Mouse (Mus musculus) c-Kit-negative CD71-positive TER-119-positive erythroid progenitor cells, embryonic 14.5 days (primary cell): ENCODE results near the gene Sash3.

ENCODE experiments used
- DNase-seq: peaks from one replicate; pipeline ENCODE4 v3.0.0-alpha.2; 2013; ENCODE audit warnings: low read depth, low spot score

Sash3 gene

GRCm38 (mm10) chrX:48140286-48140877 is 5.9 kb upstream of the Sash3 start:
- DNase-seq, result no peak

DNA sequence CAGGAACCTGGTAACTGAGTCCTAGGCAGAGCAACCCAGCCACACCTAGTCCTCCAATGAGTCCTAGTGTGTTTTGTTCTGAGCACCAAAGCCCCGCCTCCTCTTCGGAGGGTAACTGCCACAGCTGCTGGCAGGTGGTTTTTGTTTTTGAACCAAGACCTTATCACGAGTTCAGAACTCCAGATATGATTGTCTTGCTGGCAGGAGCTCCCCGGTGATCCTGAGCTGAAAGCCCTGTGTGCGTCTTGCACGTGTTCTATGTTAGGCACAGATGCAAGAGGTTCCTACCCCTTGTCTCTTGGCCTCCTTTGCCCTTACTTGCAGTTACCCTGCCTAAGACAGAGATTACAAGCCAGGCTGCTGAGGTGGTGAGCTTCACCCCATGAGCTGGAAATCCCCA is 4.8 kb upstream of the Sash3 start:
- no peak for DNase-seq

DNA sequence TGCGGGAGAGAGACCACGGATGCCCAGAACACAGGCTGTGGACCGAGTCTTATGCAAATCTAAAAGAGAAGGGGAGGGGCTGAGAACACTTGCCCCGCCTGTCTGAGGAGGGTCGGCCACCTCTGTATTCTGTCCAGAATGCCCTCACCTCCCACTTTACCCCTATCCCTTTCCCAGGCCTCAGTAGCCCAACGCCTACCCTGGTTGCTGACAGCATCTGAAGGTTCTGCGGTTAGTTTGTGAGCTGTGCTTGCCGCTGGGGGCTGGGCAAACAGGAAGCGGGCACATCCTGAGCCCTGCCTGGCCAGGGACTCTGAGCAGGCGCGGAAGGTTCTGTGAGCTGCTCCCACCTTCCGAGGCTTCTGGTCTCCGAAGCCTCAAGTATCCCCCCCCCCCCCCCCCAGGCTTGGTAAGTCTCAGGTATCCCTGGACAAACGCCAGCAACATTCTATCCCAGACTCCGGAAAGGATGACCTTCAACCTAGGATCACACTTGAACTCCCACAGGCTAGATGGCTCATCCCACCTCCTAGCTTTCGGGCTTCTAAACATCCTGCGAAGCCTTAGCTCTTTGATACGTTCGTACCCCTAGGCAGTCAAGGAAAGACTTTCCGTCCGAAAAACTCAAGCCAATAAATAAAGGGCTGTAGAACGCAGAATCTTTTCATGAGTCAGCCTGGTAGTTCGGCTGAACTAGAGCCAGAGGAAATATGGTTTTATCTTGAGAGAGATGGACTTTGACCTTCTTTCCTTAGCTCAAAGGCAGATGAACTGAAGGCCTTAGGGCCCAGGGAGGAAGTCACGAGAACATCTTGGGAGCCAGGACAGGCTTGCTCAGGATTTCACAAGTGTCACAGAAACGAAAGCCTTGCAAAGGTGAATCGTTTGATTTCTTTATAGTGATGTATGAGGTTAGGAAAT is 2.6 kb upstream of the Sash3 start:
- no peak for DNase-seq

- DNase-seq, result no peak
These were observed 990 bp downstream of the Sash3 start for GRCm38 (mm10) chrX:48147226-48147625.

DNA sequence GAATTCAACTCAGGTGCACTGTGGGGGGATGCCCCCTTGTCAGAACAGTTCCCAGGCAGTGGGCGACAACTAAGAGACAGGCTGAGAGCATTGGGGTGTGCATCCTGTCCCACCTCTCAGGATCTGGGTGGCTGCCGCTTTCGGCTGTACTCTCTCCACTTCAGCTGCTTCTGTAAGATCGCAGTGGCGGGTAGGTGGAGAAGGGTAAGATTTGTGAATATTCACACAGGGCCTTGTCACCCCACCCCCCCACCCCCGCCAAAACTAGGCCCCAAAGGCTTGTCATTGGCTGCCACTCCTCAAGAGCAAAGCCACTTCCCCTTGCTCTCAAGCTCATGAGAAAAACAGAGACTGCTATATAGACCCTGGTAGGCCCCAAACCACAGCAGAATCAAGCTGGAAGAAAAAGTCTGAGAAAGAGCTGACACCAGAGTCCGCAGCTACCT is 1.5 kb downstream of the Sash3 start:
- no peak for DNase-seq

DNA sequence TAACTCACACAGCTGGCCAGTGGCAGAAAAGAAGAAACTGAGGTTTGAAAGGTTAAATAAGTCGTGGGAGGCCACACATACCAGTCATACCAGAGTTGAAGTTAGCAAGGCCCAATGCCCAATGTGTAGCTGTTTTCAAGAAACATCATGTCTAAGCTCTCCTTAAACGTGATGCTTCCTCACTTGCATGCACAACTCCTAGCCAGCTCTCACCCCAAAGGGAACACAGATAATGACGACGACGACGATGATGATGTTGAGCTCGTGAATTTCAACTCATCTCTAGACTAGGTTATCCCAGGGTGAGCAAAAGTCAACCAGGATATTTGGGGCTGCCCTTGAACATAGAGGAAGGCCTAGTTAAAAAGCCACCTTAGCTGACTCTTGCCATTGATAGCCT is 5.9 kb downstream of the Sash3 start:
- no peak for DNase-seq

GRCm38 (mm10) chrX:48153414-48153813 is 7.2 kb downstream of the Sash3 start:
- DNase-seq, result peak; percentile 25

DNA sequence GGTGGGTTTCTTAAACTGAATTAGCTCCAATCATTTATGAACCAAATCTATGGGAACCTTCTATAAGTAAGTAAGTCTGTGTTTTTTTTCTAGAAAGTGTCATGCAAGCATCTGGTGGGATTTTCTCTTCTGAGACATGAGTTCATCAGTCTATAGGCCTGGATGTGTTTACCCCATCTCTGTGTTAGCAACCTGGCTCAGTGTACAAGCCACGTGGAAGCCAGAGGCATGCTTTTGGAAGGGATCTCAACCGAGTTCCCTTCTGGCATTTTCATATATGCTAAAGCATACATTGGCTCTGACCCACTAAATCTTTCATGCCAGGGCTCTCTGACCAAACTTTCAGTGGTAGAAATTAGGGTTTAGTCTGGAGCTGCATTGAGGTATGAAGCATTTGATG is 7.7 kb downstream of the Sash3 start:
- no peak for DNase-seq

DNA sequence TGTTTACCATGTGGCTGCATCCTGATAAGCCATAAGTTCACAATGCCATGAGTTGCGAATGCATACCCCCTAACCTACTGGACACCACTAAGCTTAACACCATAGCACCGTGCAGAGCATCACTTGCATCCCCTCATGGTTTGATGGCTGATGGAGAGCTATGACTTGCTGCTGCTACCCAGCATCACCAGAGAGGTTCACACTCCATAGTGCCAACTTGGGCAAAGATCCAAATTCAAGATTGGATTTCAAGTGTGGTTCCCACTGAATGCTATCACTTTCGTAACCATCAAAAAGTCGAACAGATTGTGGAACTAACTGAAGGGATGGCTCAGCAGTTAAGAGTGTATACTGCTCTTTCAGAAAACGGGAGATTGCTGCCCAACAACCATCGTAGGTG is 9.3 kb downstream of the Sash3 start:
- no peak for DNase-seq

- no peak for DNase-seq
These were observed 11.2 kb downstream of the Sash3 start for GRCm38 (mm10) chrX:48157396-48157795.

- DNase-seq, result no peak
These were observed 12.1 kb downstream of the Sash3 start for GRCm38 (mm10) chrX:48158229-48158919.

- DNase-seq, result no peak
These were observed 23.7 kb downstream of the Sash3 start for GRCm38 (mm10) chrX:48169892-48170291.

DNA sequence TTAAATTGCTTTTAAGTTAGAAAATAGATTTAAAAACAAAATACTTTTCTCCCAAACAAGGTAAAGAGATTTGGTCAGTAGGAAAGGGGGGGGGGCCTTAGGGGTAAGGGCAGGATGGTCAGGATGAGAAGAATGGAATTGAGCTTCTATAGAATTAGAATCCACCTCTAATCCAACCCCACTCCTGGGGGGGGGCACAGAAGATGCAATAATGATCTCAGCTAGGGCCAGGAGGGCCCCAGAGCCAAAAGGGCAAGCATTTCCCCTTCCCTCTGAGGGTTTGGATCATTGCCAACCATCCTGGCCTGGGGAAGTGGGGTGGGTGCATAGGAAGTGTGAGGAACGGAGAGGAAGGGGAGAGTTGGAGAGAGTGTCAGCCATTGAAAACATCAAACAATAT is 24.1 kb downstream of the Sash3 start:
- no peak for DNase-seq

DNA sequence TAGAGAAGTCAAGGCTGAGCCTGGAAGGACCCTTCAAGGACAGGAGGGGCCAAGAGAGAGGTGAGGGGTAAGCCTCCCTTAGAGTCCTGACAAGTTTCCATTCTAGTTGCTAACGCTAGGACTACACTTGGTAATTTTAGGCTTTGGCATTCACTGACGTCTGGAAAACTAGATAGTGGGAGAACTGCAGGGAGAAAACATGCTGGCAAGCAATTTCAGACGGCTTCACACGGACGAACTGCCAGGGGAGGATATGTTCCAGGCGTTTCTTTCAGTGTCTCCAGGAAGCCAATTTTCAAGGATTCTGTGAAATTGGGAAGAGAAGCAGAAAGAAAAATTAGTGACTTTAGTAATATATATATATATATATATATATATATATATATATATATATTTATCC is 35.6 kb downstream of the Sash3 start:
- DNase-seq, result no peak

DNA sequence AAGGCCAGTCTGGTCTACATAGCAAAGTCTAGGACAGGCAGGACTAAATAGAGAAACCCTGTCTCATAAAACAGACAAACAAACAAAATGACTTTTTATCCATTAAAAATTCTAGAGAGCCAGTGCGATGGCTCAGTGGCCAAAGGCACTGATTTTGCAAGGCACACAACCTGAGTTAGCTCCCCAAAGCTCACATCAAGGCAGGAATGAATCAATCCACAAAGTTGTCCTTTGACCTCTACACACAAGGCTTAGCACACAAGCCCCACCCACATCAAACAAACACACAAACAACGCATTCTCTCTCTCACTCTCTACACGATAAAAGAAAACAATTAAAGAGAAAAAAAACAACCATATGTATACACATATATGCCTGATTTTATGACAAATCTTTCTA is 38.5 kb downstream of the Sash3 start:
- DNase-seq, result no peak

- DNase-seq, result no peak
These were observed 45.0 kb downstream of the Sash3 start for GRCm38 (mm10) chrX:48191261-48191660.

GRCm38 (mm10) chrX:48193235-48194152 is 47.3 kb downstream of the Sash3 start:
- no peak for DNase-seq

GRCm38 (mm10) chrX:48197856-48198255 is 51.6 kb downstream of the Sash3 start:
- DNase-seq, result no peak

DNA sequence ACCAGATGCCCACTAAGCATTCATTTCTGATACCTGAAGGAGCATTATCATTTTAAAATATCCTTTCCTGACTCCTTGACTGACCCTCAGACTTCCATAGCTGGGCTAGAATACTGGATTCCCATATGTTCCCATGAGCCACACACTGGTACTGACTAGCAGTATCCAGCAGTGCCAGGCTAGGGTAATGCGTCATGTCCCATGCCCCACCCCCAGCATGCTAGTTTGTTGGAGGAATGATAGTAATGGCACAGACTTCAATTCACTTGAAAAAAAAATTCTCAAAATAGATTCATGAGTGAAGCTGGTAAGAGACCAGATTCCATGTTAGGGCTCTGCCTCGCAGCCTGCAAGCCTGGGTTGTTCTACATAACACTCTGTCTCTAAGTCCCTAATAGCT is 52.8 kb downstream of the Sash3 start:
- DNase-seq, result no peak

DNA sequence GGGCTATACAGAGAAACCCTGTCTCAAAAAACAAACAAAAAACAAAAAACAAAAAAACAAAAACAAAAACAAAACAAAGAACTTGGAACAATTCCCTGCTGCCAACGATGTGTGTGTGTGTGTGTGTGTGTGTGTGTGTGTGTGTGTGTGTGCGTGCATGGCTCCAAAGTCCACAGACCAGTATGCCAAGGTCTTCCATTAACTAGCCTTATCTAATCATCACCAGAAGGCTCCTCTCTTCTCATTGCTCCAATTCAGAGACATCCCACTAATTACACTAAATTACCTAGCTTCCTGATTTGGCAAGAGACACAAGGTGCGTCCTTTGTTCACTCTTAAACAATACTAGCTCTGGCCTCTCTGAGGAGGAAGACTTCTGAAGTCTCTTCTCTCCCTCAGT is 54.5 kb downstream of the Sash3 start:
- no peak for DNase-seq

DNA sequence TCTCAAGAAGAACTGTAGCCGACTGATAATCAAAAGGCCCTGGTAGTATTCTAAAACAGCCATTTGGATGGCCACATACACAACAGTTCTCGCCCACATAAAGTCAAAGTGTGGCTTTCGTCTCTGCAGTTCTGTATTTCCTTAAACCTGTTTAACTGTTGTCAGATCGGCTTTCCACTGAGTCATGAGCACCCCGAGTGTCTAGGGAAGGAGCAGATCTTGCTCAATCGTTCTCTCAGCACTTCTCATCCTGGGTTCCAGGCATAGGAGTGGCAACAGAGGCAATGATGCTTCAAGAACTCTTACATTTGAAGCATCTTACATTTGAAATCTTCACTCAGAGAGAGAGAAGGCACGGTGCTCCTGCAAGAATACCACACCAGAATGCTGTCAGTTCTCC is 55.7 kb downstream of the Sash3 start:
- no peak for DNase-seq

GRCm38 (mm10) chrX:48202436-48202835 is 56.2 kb downstream of the Sash3 start:
- DNase-seq, result no peak
